In genomic region chr14:105624387-105624786, GRCm38 (mm10) we compare ENCODE assay signal across 17 mouse cellular contexts.
"Had no signal": no experiment of that assay in that cellular context is flagged by ENCODE, and none has a peak within 500 bp of the region (broad histone marks: within the 10 kb centered on the region; RNA-seq: fewer than 3 reads in every experiment).

No protein-coding gene starts in this region.

- H3K27ac ChIP-seq: midbrain, embryonic 10.5 days; midbrain, embryonic 12.5 days; neural tube, embryonic 13.5 days; neural tube, embryonic 15.5 days had no signal

- H3K4me3 ChIP-seq: midbrain, embryonic 10.5 days; midbrain, embryonic 12.5 days; myocyte; neural tube, embryonic 13.5 days; neural tube, embryonic 15.5 days had no signal

- ATAC-seq: midbrain, embryonic 16.5 days had no signal

- DNase-seq: lung, adult 18-20 months; lung, embryonic 14.5 days; lung, postnatal 10 days; retina, postnatal 1 day; right cerebral cortex, adult 18-20 months; right cerebral cortex, postnatal 25 days; right cerebral cortex, postnatal 4 days; spleen, adult 18-20 months; thymus, adult 2 months; thymus, postnatal 25 days; thymus, postnatal 4 days had no signal
